Mouse (Mus musculus): ENCODE measurements around the gene Scnm1.

Gene Scnm1

DNA sequence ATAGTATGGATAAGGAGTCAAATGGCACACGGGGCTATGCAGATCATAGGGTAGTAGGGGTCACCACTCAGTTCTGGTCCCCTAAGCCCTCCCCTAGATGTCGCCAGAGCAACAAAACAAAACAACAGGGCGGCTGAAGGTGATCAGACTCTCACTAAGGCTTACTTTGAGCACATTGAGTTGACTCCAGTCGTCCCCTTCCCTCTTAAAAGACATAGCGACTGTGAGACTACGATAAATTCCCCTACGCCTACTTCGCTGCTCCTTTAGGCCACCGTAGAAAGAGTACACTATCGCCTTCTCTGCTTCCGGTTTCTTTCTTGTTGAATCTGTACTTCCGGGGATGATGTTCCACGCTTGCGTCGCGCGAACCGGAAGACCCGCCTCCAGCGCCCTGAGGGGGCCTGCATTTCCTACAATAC is at the start of gene Scnm1, which contains the start of gene Lysmd1:
TSS of gene Scnm1 (minus strand) at position 332 of the 422 bp plus-strand sequence.
TSS of gene Lysmd1 (plus strand) at position 409 of the 422 bp plus-strand sequence.
- DNase-seq (ENCODE audit: low spot score), result peak; percentile 90

DNA sequence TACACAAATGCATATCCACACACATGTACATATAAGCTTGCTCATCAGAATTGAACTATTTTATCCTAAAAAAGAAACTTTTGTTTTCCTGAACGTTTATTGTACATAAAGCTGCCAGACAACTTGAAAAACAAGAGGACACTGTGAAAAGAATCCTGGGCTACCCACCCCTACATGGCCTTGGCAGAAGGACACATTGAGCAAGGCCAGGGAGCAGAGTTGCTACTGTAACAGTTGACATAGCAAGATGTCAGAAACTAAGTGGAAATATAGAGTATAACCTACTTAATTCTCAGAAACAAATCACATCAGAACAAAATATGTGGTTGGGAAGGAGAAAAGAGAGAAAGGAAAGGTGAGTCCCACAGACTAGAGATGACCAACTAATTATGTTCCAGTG is 48.0 kb upstream of the Scnm1 start:
- DNase-seq (ENCODE audit: low spot score), result no peak

DNA sequence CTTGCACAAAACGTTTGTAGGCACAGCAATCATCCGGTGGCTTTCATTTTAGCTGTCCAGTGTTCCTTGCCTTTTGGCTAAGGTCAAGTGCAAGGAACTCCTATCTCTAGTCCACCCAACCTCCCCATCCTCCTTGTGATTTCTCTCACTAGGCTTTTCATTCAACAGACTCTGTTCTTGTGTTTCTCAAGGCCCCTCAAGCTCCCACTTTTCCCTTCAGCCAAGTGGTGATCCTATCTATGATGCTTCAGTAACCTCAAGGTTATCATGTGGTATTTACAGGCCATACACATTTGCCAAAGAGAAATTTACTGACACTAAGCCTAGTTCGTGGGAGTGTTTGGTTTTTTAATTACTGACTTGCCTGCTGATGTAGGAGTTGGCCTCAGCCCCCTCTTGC is 46.1 kb upstream of the Scnm1 start:
- peak; percentile 74 for DNase-seq (ENCODE audit: low spot score)

DNA sequence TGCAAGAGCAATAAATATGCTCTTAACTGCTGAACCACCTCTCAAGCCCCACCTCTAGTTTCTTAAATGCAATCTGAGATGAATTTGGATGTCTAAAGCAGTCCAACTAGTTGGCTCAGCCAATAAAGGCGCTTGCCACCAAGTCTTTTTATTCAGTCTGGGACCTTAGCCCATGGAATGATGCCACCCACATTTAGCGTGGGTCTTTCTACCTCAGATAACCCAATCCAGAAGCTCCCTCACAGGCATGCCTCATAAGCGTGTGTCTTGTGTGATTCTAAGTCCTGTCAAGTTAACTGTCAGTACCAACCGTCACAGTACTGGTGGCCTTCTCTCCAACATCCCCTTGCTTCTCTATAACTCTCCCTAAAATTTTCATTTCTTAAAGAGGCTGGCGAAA is 45.1 kb upstream of the Scnm1 start:
- DNase-seq (ENCODE audit: low spot score), result no peak

DNA sequence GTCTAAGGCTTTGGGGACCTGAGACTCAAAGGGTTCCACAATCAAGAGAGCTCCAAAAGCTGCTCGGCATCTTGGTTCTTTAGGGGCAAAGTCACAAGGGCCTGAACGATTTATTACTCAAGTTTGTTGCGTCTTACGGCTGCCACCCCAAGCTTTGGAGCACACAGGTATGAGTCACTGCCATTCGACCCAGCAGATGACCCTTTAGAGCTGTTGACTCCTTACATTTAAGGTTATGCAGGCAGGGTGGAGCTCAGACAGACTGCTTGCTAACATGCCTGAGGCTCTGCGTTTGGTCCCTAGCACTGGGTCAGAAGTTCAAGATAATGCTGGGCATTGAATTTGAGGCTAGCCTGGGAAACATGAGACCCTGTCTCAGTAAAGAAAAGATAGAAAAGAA is 43.8 kb upstream of the Scnm1 start:
- DNase-seq (ENCODE audit: low spot score), result no peak

DNA sequence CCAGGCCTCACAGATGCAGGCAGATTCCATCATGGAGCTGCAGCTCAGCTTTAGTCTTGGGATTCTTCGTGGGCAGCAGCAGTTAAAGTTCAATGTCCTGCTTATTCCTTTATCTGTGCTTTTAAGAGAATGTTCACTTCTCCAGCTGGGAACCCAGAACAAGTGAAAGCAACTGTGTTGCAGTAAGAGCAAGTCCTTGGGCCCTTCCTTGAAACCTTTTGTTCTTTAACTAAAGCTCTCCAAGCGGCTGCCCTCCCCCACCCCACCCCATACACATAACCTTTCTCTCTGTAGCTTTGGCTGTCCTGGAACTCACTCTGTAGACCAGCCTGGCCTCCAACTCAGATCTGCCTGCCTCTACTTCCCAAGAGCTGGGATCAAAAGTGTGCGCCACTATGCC is 42.7 kb upstream of the Scnm1 start:
- DNase-seq (ENCODE audit: low spot score), result peak; percentile 73

DNA sequence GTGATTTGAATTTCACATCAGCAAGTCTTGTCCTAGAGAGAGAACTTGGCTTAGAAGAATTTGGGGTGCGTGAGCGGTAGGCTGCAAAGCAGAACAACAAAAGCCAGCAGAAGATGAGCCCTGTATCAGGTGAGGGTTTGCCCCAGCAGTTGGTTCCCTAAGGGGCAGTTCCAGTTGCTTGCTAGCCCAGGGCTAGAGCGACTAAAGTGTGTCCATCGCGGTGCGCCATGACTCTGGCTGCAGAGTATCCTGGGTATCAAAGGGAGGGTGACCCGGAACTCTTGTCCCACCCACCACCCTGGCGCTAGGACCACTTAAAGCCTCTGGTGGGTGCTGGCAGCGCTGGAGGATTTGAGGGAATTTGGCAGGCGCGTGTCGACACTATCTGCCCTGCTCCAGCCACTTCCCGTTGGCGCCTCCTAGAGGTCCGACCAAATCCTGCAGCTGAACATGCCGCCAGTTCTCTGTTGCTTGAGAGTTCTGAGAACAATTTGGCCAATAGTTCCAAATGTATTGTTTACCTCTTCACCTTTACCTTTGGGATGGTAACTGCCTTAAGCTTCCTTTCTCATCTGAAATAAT is 40.3 kb upstream of the Scnm1 start:
- peak; percentile 87 for DNase-seq (ENCODE audit: low spot score)

DNA sequence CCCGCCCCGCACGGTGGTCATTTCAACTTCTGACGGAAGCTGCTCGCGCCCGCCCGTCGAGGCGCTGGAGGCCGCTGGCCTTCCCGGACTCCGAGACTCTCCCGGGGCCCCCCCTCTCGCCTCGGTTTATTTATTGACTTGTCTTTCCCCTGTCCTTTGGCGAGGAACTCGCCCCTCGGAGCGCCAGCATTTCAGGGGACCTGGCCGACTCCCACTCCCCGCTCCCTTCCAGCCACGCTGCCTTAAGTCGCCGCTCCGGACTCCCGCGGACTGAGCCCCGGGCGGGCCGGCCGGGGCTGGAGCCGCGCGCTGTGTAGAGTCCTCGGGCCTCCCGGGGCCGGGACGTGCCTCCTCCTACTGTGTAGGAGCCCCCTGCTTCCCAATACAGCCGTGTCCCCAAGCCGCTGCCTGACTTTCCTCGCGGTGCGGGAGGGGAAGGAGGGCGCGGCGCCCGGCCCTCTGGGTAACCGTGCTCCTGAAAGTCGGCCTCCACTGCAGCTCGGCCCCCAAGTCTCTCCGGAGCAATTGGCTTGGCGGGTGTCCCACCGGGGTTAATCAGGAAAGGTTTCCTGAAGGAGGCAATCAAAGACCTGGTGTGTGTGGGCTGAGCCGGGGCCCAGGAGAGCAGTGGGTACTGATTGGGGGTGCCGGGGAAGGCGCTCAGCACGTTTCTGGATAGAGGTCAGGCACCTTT is 39.6 kb upstream of the Scnm1 start:
- peak; percentile 76 for DNase-seq (ENCODE audit: low spot score)

DNA sequence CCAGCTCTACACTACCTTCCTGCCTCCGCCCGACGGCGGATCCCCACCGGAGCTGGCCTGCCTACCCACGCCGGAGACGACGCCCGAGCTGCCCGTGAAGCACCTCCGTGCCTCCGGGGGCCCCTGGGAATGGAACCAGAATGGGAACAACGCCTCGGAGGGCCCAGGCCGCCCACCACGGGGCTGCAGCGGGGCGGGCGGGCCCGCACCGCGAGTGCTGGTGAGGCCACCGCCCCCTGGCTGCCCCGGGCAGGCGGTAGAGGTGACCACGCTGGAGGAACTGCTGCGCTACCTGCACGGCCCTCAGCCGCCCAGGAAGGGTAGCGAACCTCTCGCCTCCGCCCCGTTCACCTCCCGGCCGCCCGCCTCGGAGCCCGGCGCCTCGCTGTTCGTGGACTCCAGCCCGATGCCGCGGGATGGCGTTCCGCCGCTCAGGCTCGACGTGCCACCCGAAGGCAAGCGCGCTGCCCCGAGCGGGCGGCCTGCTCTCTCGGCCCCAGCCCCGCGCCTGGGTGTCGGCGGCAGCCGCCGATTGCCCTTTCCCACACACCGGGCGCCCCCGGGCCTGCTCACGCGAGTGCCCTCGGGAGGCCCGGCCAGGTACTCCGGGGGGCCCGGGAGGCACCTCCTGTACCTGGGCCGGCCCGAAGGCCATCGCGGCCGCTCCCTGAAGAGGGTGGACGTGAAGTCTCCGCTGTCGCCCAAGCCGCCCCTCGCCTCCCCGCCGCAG is 38.9 kb upstream of the Scnm1 start:
- DNase-seq (ENCODE audit: low spot score), result peak; percentile 80

DNA sequence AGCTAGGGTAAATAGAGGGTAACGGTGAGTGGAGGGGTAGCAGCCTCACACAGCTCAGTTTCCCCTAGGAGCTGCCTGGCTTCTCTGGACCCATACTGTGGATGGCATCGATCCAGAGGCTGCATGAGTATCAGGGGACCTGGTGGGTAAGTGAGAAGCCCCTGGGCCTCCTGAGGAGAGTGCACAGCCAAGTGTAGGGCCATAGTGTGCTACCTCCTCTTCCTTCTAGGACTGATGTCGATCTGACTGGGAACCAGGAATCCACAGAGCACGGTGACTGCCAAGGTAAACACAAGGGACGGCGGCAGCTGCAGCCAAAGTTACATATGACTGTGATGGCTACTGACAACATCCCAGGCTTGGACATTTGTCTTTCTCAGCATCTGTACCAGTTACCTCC is 37.3 kb upstream of the Scnm1 start:
- no peak for DNase-seq (ENCODE audit: low spot score)

DNA sequence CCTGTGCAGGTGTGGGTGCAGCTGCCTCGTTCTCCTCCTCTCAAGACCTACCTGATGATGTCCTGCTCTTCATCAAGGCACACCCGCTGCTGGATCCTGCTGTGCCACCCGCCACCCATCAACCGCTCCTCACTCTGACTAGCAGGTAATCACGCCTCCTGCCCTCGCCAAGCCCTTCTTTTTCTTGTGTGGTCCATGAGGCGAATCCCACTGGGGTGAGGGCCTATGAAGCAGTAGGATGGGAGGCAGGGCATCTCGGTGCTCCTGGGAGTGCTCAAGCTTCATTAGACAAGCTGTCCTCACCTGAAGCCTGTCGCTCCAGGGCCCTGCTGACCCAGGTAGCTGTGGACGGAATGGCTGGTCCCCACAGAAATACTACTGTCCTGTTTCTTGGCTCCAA is 36.2 kb upstream of the Scnm1 start:
- no peak for DNase-seq (ENCODE audit: low spot score)

DNA sequence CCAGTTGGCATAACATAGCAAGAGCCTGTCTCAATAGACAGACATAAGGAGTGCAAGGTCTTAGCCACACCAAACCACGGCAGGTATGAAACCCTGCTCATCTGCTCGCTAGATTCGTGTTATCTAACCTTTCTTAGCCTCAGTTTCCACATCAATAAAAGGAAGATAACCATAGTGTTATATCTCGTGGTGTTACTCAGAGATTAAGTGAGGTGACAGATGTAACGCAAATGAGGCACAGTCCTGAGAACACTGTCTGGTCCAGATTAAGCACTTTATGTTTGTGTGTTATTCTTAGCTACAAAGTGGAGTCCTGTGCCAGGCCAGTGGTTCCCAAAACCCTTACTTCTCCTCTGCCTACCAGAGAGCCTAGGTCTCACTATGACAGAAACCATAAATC is 31.0 kb upstream of the Scnm1 start:
- no peak for DNase-seq (ENCODE audit: low spot score)

DNA sequence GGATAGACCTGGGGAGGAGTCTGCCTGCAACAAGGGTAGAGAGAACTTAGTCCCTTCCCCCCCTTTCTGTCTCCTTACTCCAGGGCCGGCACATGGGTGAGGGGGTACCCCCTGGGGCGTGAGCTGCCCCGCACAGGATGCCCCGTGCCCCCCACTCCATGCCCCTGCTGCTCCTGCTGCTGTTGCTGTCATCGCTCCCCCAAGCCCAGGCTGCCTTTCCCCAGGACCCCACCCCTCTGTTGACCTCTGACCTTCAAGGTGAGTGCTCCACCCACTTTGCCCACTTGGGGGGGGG is 30.4 kb upstream of the Scnm1 start:
- DNase-seq (ENCODE audit: low spot score), result no peak

DNA sequence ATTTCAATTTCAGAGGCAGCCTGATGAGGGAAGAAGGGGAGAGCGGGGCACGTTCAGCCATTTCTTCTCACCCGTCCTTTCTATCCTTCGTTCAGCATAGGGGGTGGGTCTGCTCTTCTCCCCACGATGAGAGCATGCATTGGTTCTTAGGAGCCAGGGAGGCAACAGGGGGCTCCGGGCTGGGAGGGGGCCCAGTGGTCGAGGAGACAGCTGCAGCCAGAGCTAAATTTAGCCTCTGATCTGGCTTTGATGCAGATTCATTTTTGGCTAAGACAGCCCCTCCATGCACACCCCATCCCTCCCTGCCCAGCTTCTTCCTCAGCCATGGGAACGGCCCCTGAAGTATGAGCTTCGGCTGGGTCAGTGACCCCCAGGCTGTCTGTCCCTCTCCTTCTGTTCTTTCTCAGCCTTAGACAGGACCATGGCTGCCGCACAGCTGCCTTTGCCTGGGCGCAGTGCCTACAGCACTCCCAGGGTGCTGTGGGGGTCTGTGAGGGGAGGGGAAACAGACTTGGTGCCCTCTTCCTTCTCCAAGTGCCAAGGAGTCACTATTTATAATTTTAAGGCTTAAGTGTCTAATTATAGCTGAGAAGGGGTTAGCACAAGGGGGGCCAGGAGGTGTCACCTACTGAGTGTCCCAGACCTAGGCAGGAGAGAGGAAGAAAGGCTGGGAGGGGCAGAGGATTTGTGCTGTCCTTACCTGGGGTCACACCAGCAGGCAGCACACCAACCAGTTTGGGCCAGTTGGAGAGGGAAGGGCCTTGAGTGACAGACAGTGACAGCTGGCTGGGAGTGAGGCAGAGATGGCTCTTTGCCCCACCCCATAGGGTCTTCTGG is 29.8 kb upstream of the Scnm1 start:
- no peak for DNase-seq (ENCODE audit: low spot score)

DNA sequence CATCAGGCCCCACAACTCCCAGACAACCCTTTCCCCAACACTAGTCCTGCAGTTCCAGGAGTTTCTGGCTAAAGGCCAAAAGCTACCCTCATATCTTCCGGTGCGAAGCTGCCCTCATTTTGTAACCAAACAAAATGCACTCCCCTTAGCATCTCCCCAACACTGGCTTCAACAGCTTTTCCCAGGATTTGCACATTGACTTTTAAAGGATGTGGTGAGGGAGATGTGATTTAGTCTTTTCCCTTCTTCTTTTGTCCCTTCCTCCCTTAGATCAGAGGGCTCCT is 28.5 kb upstream of the Scnm1 start:
- DNase-seq (ENCODE audit: low spot score), result no peak

DNA sequence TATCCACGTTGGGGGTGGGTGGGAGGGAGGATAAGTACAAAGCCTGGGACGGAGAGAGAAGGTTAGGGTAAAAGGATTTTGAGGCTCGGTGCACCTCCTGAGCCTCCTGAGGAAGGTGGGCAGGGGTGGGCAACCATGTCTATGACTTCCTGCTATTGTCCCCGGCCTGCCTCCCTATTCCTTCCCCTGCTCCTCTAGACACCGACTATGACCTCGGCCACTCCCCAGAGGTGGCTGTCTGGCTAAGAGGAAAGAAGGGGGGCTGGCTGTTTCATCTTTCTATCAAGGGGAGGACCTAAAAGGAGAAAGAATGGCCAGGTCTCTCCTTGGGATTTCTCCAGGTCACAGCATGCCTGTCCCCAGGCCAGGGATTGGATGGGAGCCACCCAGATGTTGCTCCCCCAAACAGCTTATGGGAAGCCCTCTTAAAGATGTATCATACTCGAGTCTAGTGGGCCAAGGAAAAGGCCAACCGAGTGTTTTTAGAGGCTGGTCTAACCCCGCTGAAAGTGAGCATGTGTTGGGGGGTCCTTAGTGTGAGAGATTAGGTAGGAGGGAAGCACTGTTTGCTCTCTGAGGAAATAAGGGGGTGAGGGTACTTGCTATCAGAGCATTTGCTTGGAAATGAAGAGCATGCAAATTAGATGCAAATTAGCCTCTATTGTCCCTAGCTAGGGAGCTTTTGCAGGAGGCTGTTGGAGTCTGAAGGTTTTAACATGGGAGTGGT is 28.0 kb upstream of the Scnm1 start:
- no peak for DNase-seq (ENCODE audit: low spot score)

DNA sequence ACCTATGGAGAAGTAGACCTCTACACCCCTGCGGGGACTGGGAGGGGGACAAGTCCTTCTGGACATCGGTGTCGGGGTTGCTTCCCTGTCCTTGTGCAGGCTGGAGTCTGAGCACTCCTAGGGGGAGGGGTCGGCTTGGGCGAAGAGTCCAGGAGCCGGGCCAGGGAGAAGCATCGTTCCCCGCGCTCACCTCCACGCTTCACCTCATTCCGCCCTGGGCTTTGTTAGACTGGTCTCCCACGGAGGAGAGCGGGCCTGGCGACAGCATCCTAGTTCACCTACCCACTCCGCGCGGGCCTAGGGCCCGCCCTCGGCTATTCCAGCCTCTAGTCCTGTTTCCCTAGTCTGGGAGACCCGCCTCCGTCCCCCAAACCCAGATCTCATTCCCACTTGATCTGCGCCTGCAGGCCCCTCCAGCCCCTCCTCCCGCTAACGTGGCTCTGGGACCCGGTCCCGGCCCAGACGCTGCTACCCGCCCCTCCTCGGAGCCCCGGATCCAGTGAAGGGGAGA is 27.3 kb upstream of the Scnm1 start:
- no peak for DNase-seq (ENCODE audit: low spot score)

DNA sequence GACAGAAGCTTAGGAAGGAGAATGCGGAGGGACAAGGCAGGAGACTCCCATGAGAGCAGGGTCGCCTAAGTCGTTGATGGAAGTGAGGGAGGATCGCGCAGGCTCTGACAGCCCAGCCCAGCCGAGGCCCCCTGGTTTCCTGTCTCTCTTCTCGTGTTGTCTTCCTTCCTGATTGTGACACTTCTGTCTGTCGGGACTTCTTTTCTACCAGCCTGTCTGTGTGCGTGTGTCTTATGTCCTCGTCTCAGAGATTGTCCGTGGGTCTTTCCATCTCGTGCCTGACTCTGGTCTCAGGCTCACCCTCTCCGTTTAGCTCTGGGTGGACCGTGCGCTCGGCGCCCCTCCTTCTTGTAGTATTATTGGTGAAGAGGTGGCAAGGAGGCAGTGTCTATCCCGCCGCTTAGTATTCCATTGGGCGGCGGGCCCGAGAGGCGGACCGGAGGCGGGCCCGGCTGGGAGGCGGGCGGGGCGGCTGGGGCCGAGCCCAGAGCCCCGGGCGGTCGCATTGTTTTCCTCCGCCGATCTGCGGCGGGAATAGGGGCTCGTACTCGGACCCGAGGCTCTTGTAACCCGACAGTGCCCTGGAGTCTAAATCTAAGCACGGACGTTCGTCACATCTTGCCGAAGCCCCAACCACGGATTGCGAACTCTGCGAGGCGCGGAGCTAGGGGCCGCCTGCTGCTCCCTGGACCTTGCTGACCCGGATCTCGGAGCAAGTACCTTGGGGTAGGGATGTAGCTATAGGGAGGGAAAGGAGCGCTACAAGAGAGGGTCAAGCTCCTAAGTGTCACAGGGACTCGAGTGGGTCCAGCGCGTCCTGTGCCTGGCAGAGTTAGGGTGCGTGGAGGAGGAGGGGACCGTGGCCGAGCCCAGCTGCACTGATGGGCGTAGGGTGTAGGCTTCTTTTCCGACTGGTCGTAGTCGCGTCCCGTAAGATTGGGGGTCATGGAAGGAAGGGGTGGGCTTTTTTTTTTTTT is 26.5 kb upstream of the Scnm1 start, which contains the start of gene Sema6c:
TSS of gene Sema6c (plus strand) at position 471 of the 977 bp plus-strand sequence.
- peak; percentile 90 for DNase-seq (ENCODE audit: low spot score)

DNA sequence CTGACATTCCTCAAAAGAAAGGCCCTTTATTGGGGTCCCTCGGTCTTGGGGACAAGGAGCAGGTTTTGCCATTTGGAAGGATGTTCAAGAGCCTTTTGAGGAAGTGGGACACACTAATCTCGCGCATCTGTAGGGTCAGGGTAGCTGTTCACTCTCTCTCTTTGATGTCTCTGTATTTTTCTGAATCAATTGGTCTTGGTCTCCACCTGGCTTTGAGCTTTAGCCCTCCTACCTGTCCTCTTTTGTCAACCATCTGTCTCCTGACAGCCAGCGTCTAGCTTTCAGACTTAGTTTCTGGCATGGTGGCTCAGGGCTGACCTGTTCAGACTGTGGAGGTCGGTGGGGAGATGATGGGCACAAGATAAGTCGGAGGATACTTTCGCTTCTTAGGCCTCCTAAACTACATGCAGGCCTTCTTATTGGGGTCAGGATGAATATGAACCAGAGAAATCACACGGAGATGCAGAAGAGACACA is 25.7 kb upstream of the Scnm1 start:
- DNase-seq (ENCODE audit: low spot score), result no peak

DNA sequence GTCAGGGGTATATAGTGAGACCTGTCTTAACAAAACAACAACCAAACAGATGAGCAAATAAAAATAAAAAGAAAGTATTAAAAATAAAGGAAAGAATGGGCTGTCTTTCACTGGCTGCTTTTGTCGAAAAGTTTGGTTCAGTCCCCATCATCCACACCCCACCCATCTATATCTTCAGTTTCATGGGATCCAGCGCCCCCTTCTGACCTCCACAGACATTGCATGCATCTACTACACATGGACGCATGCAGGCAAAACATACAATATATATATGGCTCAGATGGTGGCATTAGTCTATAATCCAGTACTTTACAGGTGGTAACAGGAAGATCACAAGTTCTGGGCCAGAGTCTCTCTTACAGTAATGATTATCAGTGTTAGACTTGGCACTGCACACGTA is 20.1 kb upstream of the Scnm1 start:
- no peak for DNase-seq (ENCODE audit: low spot score)

DNA sequence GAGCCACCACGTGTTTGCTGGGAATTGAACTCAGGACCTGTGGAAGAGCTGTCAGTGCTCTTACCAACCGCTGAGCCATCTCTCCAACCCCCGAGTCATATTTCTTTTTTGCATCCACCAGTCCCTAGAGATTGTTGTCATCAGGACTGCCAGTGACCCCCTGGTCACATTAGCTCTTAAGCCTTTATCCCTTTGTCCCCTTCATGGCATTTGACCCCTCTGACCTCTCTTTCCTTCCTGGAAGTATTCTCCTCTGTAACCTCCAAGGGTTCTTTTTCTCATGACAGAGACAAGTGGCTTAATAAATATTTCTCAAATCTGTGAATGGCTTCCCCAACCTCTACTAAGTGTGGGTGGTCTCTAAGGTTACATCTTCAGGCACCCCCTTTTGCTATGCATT is 14.1 kb upstream of the Scnm1 start:
- no peak for DNase-seq (ENCODE audit: low spot score)

All from testis, postnatal 14 days (tissue).